Mouse (Mus musculus) stomach, postnatal 0 days (tissue): ENCODE results near the gene 1810013L24Rik. TPM values are rescaled to one million over a fixed set of nuclear protein-coding genes. Genes with fewer than 3 reads are reported as not detected.
"Not testable (repeated sequence)": the region's sequence is repeated elsewhere in the genome, so short reads cannot be mapped to it uniquely, and the experiment has no call there.

Experiments
- ATAC-seq: fragments of 200-750 bp; cut with Nextera tagmentation; 2 replicates; pipeline ENCODE4 v1.8.0; 2017; ENCODE audit not compliant: low FRiP score, low TSS enrichment
- DNase-seq: peaks from one replicate; pipeline ENCODE4 v3.0.0-alpha.2; 2016; ENCODE audit warnings: low spot score
- H3K27ac ChIP-seq: fragments of 300-500 bp; sonication (generic); replicated peaks from 2 replicates; pipeline ENCODE4 v1.5.1; 2014; ENCODE audit warnings: mild to moderate bottlenecking, control low read depth
- H3K27me3 ChIP-seq: fragments of 300-500 bp; sonication (generic); 2 replicates; pipeline ENCODE4 v1.6.1; 2014; ENCODE audit warnings: low read length; ENCODE audit not compliant: control insufficient read depth, insufficient read depth
- H3K36me3 ChIP-seq: fragments of 300-500 bp; sonication (generic); 2 replicates; pipeline ENCODE4 v1.6.1; 2014; ENCODE audit warnings: low read length, mixed read lengths; ENCODE audit not compliant: control insufficient read depth, insufficient read depth
- H3K4me1 ChIP-seq: fragments of 300-500 bp; sonication (generic); replicated peaks from 2 replicates; pipeline ENCODE4 v1.6.1; 2014; ENCODE audit warnings: antibody characterized with exemption; ENCODE audit not compliant: control insufficient read depth, insufficient read depth
- H3K4me2 ChIP-seq: fragments of 300-500 bp; sonication (generic); replicated peaks from 2 replicates; pipeline ENCODE4 v1.6.1; 2014; ENCODE audit warnings: low read depth, mild to moderate bottlenecking, control low read depth, moderate library complexity
- H3K4me3 ChIP-seq: fragments of 300-500 bp; sonication (generic); 2 replicates; pipeline ENCODE4 v1.5.1; 2014; ENCODE audit warnings: low read depth, low read length, control low read depth
- H3K9ac ChIP-seq: fragments of 300-500 bp; sonication (generic); 2 replicates; pipeline ENCODE4 v1.6.1; 2014; ENCODE audit warnings: mild to moderate bottlenecking, low read length, control low read depth, mixed read lengths
- H3K9me3 ChIP-seq: fragments of 300-500 bp; sonication (generic); 2 replicates; pipeline ENCODE4 v1.6.1; 2016; ENCODE audit warnings: low read length; ENCODE audit not compliant: control insufficient read depth
- CTCF ChIP-seq: IDR thresholded peaks from 2 replicates; pipeline ENCODE4 v1.5.1; 2016; ENCODE audit warnings: antibody characterized with exemption, low read depth, mild to moderate bottlenecking, moderate library complexity
- EP300 ChIP-seq: optimal IDR thresholded peaks from 2 replicates; pipeline ENCODE3; 2016; ENCODE audit warnings: antibody characterized with exemption
- WGBS: fragments of 180-500 bp; shearing (Covaris S2); extraction: QIAGEN DNeasy Blood & Tissue Kit; methylation state at CpG from one replicate; pipeline ENCODE4 v1.1.7; 2014; 5-methylcytosine and 5-hydroxymethylcytosine counted together
- polyA plus RNA-seq: library from polyadenylated mRNA; unstranded; fragments of >200 nt; fragmentation: Nextera tagmentation; extraction: Ambion mirVana; gene quantifications from 2 replicates; pipeline ENCODE4 v1.2.1, GENCODE M21; 2015

Gene 1810013L24Rik
- polyA plus RNA-seq, 1 experiment from 2014 or later = 15.6 TPM

DNA sequence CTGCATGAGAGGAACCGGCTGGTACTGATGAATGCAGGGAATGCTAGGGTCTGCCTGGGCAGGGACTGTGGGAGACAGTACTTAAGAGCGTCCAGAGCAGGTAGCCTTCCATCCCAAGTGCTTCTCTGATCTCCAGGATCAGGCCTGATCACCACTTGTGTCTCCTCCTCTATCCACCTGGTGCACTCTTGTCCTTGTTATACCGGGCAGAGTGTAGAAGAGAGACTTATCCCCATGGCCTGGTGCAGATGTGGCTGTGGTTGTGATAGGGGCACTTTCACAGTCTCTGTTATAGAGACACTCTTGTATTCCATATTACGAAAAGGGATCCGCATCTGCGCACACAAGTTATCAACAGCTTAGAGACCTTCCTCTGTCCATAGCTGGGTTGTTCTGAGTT, 41.5 kb downstream of the 1810013L24Rik start:
- Histone ChIP-seq H3K9me3 (no peaks in the 10 kb centered on the region), H3K36me3 (no peaks in the 10 kb centered on the region), H3K9ac (no peak overlapping the region; the same call in 1 of the 2 replicates), H3K4me3 (no peak overlapping the region), H3K27ac (no peak overlapping the region), H3K4me2 (no peak overlapping the region), H3K27me3 (no peaks in the 10 kb centered on the region), H3K4me1 (no peaks in the 10 kb centered on the region)
- no peak for DNase-seq
- 80% methylated on average over 6 of the region's 6 CpGs for WGBS
- TF ChIP-seq EP300 (no peak), CTCF (no peak)
- ATAC-seq = no peak

DNA sequence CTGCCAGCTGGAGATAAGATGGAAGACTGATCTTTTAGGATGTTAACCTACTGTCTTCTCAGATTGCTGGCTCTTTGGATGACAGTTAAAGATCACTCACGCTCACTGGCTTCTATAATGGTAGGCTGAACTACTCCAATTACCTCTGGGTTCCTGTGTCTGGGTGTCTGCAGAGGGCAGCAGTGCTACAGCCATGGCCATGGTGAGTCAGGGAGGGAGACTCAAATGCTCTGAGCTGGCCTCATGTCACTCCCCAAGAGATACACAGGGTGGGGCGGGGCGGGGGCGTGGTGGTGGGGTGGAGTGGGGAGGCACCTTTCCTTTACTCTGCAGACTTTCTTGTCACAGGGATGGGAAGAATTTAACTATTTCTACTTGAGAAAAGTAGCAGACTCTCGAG, 42.1 kb downstream of the 1810013L24Rik start:
- DNase-seq = peak; percentile 37
- Histone ChIP-seq H3K9me3 (no peaks in the 10 kb centered on the region), H3K4me3 (no peak overlapping the region), H3K27ac (no peak overlapping the region), H3K4me1 (no peaks in the 10 kb centered on the region), H3K4me2 (no peak overlapping the region), H3K27me3 (no peaks in the 10 kb centered on the region), H3K36me3 (no peaks in the 10 kb centered on the region), H3K9ac (no peak overlapping the region)
- TF ChIP-seq EP300 (no peak), CTCF (peak; percentile 58)
- WGBS = 24% methylated on average over 5 of the region's 5 CpGs
- ATAC-seq = peak; percentile 65; the same call in 1 of the 2 replicates

DNA sequence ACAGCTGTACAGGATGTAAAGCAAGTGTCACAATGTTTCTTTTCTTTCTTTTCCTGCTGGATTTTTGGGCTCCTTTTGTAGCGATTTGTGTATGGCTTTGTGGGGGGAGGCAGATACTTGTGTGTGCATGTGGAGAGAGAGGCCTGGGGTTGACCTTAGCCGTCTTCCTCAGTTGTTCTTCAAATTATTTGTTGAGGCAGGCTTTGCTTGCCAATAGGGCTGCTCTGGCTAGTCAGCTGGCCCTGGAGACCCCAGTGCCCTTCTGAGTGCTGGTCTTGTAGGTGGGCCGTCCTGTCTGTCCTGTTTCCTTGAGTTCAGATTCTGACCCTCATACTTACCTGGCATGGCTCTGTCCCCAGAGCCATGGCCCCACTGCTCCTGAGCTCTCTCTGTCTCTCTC, 42.6 kb downstream of the 1810013L24Rik start:
- ATAC-seq (no peak), DNase-seq (no peak)
- no peak overlapping the region for H3K4me3 ChIP-seq
- no peak overlapping the region for H3K27ac ChIP-seq
- H3K27me3 ChIP-seq = no peaks in the 10 kb centered on the region
- H3K36me3 ChIP-seq = no peaks in the 10 kb centered on the region
- no peaks in the 10 kb centered on the region for H3K4me1 ChIP-seq
- TF ChIP-seq CTCF (no peak), EP300 (no peak)
- H3K4me2 ChIP-seq = no peak overlapping the region
- 54% methylated on average over 3 of the region's 3 CpGs for WGBS
- no peak overlapping the region for H3K9ac ChIP-seq
- H3K9me3 ChIP-seq = no peaks in the 10 kb centered on the region

DNA sequence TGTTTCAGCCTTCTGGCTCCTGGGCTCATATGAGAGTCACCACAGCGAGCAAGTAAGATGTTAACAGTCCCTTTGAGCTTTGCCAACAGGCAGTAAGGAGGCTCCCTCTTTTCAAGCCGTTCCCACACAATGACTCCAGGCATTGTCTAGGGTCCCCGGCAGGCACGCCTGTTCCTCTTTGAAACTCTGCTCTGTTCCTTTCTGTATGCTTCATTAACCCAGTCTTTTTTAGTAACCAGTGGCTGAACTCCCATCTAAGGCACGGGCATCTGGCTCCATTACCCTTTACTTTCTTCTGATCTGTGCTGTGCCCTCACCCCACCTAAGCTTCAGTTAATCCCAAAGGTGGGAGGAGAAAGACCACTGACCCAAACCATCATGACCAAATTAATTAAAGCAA, 50.2 kb downstream of the 1810013L24Rik start:
- H3K9me3 ChIP-seq = no peaks in the 10 kb centered on the region
- DNase-seq (no peak), ATAC-seq (no peak)
- H3K9ac ChIP-seq = no peak overlapping the region
- no peak for TF ChIP-seq CTCF
- H3K4me2 ChIP-seq = no peak overlapping the region
- H3K27ac ChIP-seq = no peak overlapping the region
- H3K36me3 ChIP-seq = no peaks in the 10 kb centered on the region
- no peaks in the 10 kb centered on the region for H3K27me3 ChIP-seq
- WGBS = 60% methylated on average over 5 of the region's 5 CpGs
- H3K4me3 ChIP-seq = no peak overlapping the region
- H3K4me1 ChIP-seq = no peaks in the 10 kb centered on the region

DNA sequence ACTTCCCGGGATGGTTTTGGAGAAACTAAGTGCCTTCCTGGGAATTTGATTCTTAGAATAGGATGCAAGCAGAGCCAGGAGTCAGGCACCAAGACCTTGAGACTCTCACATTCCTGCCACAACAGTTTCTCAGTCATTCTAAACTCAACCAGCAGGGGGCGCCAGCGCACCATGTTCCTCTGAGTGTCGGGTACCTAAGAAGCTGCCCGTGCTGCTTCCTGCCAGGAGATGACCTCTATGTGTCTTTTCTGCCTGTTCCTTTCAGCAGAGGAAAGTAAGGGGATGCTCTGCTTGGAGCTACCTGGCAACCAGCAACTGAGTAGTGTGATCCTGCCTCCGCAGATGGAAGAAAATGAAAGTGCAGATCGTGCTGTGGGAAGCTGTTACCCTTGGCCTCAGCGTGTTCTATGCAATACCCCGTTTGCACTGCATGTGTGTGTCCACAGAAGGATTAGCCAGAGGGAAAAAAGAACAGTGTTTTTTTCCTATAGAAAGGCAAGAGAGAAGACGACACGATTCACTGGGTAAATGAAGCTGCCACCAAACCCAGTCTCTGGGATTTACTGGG, 53.9 kb downstream of the 1810013L24Rik start:
- peak overlapping the region; percentile 13; the same call in 1 of the 2 replicates for H3K4me3 ChIP-seq
- WGBS = 43% methylated on average over 11 of the region's 11 CpGs

DNA sequence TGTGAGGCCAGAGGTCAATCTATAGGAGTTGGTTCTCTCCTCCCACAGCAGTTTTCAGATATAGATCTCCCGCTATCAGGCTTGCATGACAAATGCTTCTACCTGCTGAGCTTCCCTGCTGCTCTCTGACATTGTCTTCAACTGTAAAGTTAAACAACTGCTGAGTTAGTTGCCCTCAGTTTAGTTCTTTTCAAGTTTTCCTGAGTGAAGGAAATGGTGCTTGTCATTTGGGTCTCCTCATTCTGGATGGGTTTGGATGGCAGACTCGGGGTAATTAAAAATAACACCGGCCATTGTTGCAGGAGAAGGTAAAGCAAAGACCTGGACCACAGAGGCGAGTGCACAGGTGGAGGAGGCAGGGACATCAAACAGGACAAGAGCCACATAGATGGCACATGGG, 64.3 kb downstream of the 1810013L24Rik start:
- not testable (repeated sequence) for H3K4me3 ChIP-seq, H3K36me3 ChIP-seq, H3K9ac ChIP-seq, H3K4me1 ChIP-seq, H3K4me2 ChIP-seq, H3K9me3 ChIP-seq, ATAC-seq, DNase-seq, H3K27ac ChIP-seq, H3K27me3 ChIP-seq
- WGBS = 49% methylated on average over 4 of the region's 4 CpGs

More for the DNA sequence above, 53.9 kb downstream of the 1810013L24Rik start:
- ATAC-seq (peak; percentile 32; the same call in 1 of the 2 replicates), DNase-seq (peak; percentile 82)
- H3K4me2 ChIP-seq = peak overlapping the region; percentile 21; the same call in 1 of the 2 replicates
- no peaks in the 10 kb centered on the region for H3K27me3 ChIP-seq
- H3K9ac ChIP-seq = no peak overlapping the region
- H3K27ac ChIP-seq = no peak overlapping the region
- H3K9me3 ChIP-seq = no peaks in the 10 kb centered on the region
- H3K36me3 ChIP-seq = no peaks in the 10 kb centered on the region
- TF ChIP-seq CTCF = peak; percentile 90
- no peak for TF ChIP-seq EP300
- H3K4me1 ChIP-seq = no peaks in the 10 kb centered on the region
